Mouse (Mus musculus) forebrain, embryonic 16.5 days (tissue): ENCODE measurements around the gene Wdr62. TPM values are rescaled to one million over a fixed set of nuclear protein-coding genes. Genes with fewer than 3 reads are reported as not detected.
"Not testable (repeated sequence)": the region's sequence is repeated elsewhere in the genome, so short reads cannot be mapped to it uniquely, and the experiment has no call there.

Source experiments
- ATAC-seq: fragments of 200-750 bp; cut with Nextera tagmentation; 2 replicates; pipeline ENCODE4 v1.8.0; 2017; ENCODE audit warnings: mild to moderate bottlenecking, moderate library complexity
- H3K27ac ChIP-seq: fragments of 300-500 bp; sonication (generic); 2 replicates; pipeline ENCODE4 v1.5.1; 2014; ENCODE audit warnings: low read length, control low read depth
- H3K27me3 ChIP-seq: fragments of 300-500 bp; sonication (generic); replicated peaks from 2 replicates; pipeline ENCODE4 v1.6.1; 2014; ENCODE audit warnings: low read length; ENCODE audit not compliant: control insufficient read depth, insufficient read depth
- H3K36me3 ChIP-seq: fragments of 300-500 bp; sonication (generic); 2 replicates; pipeline ENCODE4 v1.6.1; 2014; ENCODE audit not compliant: control insufficient read depth, insufficient read depth
- H3K4me1 ChIP-seq: fragments of 300-500 bp; sonication (generic); replicated peaks from 2 replicates; pipeline ENCODE4 v1.6.1; 2014; ENCODE audit warnings: low read length; ENCODE audit not compliant: control insufficient read depth, insufficient read depth
- H3K4me2 ChIP-seq: fragments of 300-500 bp; sonication (generic); 2 replicates; pipeline ENCODE4 v1.6.1; 2014; ENCODE audit warnings: mild to moderate bottlenecking, low read length, control low read depth
- H3K4me3 ChIP-seq: fragments of 300-500 bp; sonication (generic); replicated peaks from 2 replicates; pipeline ENCODE4 v1.5.1; 2014; ENCODE audit warnings: mild to moderate bottlenecking, low read length, control low read depth
- H3K9ac ChIP-seq: fragments of 300-500 bp; sonication (generic); replicated peaks from 2 replicates; pipeline ENCODE4 v1.6.1; 2014; ENCODE audit warnings: low read depth, low read length, control low read depth
- H3K9me3 ChIP-seq: fragments of 300-500 bp; sonication (generic); 2 replicates; pipeline ENCODE4 v1.6.1; 2016; ENCODE audit warnings: low read length; ENCODE audit not compliant: control insufficient read depth
- WGBS: fragments of 180-500 bp; shearing (Covaris S2); extraction: QIAGEN DNeasy Blood & Tissue Kit; methylation state at CpG from one replicate; pipeline ENCODE4 v1.1.7; 2014; 5-methylcytosine and 5-hydroxymethylcytosine counted together
- polyA plus RNA-seq: library from polyadenylated mRNA; unstranded; fragments of >200 nt; fragmentation: Nextera tagmentation; extraction: Ambion mirVana; gene quantifications from 2 replicates; pipeline ENCODE4 v1.2.1, GENCODE M21; 2015

Gene Wdr62
- polyA plus RNA-seq, 1 experiment from 2014 or later: 8.2 TPM

DNA sequence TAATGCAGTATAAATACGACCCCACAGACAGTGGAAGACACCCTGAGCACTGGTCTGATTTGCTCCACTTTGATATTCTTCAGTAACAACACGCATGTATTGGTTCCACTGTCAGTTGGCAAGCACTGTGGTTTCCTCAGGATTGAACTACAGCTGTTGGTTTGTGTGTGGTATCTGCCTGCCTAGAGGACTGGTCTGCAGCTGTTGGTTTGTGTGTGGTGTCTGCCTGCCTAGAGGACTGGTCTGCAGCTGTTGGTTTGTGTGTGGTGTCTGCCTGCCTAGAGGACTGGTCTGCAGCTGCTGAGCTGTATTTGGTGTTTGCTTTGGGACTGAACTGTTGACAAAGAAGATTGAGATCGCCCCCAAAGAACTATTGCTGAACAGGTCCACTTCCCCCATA is 42.8 kb downstream of the Wdr62 start:
- not testable (repeated sequence) for H3K27me3 ChIP-seq, H3K9me3 ChIP-seq, H3K4me2 ChIP-seq, H3K36me3 ChIP-seq, H3K27ac ChIP-seq, ATAC-seq, H3K4me3 ChIP-seq, H3K9ac ChIP-seq
- H3K4me1 ChIP-seq: peaks cover 11% of the 10 kb centered on the region
- WGBS: 81% methylated on average over 3 of the region's 3 CpGs

DNA sequence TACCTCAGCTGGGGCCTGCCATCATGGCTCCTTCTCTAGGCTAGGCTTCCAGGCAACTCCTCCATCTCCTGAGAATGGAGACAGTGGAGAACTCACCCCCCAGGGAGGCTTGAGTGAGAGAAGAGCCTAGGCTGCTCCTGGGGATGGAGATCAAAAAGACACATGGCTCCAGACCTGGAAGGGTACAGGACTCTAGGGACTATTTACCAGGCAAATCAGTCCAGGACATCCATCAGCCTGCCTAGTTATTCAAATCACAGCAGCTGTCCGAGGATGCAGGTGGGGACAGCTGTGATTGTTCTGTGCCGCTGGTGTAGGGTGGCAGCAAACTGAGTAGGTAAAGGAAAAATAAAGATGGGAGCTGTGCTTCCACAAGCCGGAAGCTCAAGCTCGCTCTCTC is 44.6 kb downstream of the Wdr62 start, which contains the start of gene Ovol3:
Gene Ovol3 (minus strand): TSS at position 101 of the 400 bp plus-strand sequence.
- WGBS: 89% methylated on average over 4 of the region's 4 CpGs
- Histone ChIP-seq H3K9me3 (no peaks in the 10 kb centered on the region), H3K27me3 (no peaks in the 10 kb centered on the region), H3K4me3 (no peak within 1 kb of the TSS), H3K4me2 (no peak within 1 kb of the TSS), H3K9ac (no peak within 1 kb of the TSS), H3K4me1 (peaks cover 17% of the 10 kb centered on the region), H3K27ac (no peak within 1 kb of the TSS), H3K36me3 (no peaks in the 10 kb centered on the region)
- ATAC-seq: no peak

DNA sequence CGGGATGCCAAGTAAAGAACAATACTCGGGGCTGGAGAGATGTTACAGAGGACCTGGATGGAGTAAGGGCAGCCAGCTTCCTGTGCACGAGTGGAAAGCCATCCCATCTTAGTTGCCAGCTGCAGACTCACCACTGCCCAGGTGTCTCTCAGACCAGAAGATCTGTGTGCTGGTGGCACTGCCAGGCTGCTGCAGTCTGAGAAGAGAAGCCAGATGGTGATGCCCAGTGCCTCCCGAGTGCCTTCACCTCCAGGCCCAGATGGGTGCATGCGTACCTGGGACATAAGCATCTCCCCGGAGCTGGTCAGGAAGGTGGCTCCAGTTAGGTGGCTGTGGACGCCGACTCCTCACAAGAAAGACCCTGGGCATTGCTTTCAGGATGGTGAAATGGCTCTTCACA is 45.1 kb downstream of the Wdr62 start:
- H3K36me3 ChIP-seq: no peaks in the 10 kb centered on the region
- H3K4me3 ChIP-seq: no peak overlapping the region
- peaks cover 20% of the 10 kb centered on the region for H3K4me1 ChIP-seq
- H3K4me2 ChIP-seq: no peak overlapping the region
- H3K9me3 ChIP-seq: no peaks in the 10 kb centered on the region
- H3K27ac ChIP-seq: no peak overlapping the region
- 94% methylated on average over 8 of the region's 8 CpGs for WGBS
- no peaks in the 10 kb centered on the region for H3K27me3 ChIP-seq
- ATAC-seq: no peak
- H3K9ac ChIP-seq: no peak overlapping the region

DNA sequence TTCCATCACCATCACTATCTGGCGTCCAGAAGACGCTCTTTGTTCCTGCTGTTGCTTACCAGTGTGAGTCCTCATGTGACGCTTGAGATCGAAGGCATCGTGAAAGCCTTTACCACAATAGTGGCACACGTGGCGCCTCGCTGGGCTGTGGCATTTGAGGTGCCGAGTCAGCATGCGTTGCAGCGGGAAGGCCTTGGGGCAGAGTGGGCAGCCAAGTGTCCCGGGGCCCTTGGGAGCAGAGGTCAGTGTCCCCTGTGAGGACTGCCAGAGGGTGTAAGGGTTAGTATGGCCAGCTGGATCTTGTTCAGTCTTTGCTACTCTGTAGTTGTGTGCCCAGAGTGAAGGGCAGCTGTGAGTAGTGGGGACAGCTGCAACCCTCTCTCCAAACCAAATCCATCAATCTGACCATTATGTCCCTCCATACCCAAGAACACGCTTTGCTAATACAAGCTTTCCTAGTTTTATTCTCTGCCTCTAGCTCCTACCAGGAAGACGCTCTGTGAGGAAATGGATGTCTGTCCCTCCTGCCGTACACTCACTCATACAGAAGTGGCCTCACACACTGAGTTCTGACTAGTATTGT is 45.9 kb downstream of the Wdr62 start:
- WGBS: 93% methylated on average over 15 of the region's 15 CpGs
- no peak overlapping the region for H3K9ac ChIP-seq

DNA sequence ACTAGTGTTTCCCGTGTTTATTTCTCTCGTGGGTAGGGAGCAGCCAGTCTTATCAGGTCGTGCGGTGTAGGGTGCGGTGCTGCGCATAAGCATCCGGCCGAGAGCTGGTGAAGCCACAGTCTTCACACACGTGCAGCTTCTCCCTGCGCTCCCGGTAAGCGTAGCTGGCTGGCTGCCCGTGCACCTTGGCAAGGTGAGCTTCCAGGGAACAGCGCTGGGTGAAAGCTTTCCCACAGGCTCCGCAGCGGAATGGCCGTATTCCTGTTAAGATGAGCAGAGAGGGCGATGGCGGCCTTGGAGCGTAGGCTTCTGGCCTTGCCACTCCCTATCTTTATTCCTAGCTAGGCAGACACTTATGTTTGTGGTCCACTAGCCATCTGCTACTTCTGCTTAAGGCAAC is 46.8 kb downstream of the Wdr62 start:
- Histone ChIP-seq H3K4me2 (peak overlapping the region; percentile 60; the same call in 1 of the 2 replicates), H3K9ac (no peak overlapping the region), H3K4me1 (peaks cover 20% of the 10 kb centered on the region), H3K27ac (no peak overlapping the region), H3K36me3 (no peaks in the 10 kb centered on the region), H3K4me3 (no peak overlapping the region), H3K27me3 (no peaks in the 10 kb centered on the region), H3K9me3 (no peaks in the 10 kb centered on the region)
- WGBS: 91% methylated on average over 20 of the region's 20 CpGs
- ATAC-seq: no peak

More for the DNA sequence above, 45.9 kb downstream of the Wdr62 start:
- Histone ChIP-seq H3K4me3 (no peak overlapping the region), H3K27ac (no peak overlapping the region), H3K27me3 (no peaks in the 10 kb centered on the region), H3K4me1 (peaks cover 20% of the 10 kb centered on the region), H3K9me3 (no peaks in the 10 kb centered on the region), H3K36me3 (no peaks in the 10 kb centered on the region), H3K4me2 (no peak overlapping the region)
- ATAC-seq: no peak

DNA sequence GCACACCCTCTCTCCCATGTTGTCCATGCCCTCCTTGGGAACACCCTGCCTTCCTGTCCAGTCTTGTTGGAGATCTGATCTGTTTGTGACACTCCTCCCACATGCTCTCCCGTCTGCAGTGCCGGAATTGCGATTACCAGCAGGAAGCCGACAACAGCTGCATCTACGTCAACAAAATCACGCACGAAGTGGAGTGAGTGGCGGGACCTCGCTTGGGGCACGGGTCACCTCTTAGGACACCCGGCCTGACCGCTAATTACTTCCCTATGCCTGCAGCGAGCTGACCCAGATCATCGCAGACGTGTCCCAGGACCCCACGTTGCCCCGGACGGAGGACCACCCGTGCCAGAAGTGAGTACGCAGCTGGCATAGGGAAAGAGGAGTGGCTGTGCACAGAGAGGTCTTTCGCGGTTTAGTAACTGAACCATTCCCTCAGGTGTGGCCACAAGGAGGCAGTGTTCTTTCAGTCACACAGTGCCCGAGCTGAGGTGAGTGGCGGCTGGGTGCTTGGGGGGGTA is 47.5 kb downstream of the Wdr62 start:
- WGBS: 3% methylated on average over 24 of the region's 24 CpGs
- Histone ChIP-seq H3K9ac (peak overlapping the region; percentile 66), H3K27me3 (no peaks in the 10 kb centered on the region), H3K4me1 (peaks cover 20% of the 10 kb centered on the region), H3K4me2 (peak overlapping the region; percentile 60), H3K27ac (peak overlapping the region; percentile 97), H3K4me3 (peak overlapping the region; percentile 55), H3K36me3 (no peaks in the 10 kb centered on the region; the same call in 1 of the 2 replicates), H3K9me3 (no peaks in the 10 kb centered on the region)
- ATAC-seq: no peak

DNA sequence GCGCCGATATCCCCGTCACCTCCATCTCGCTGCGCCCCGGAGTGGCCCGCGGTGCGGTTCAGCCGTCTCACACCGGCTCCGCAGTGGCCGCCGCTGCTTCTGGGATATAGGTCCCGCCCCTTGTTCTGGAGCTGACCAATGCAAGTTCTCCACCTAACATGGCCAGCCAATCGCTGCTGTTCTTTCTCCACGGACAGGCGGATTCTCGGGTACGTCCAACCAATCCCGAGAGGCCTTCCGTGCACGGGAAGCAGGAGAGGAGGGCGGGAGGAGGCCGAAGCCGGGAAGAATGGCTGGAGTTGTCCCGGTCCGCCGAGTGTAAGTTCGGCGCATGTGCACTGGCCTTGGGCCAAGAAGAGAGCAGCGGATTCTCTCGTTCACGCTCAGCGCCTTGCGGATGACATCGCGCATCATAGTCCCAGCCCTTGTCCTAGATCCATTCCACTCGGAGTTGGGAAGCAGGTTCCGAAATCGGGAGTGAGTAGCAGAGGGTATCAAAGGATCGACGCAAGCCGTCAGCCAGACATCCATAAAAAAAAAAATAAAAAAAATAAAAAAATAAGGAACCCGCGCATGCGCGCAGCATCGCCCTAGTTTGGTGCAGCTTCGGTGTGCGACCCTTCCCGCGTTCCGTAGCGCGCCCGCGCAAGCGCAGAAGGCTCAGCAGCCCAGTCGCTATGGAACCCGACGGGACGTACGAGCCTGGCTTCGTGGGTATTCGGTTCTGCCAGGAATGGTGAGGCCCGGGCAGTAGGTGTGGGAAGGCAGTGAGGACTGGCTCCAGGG is 48.4 kb downstream of the Wdr62 start, which contains the start of the genes Polr2i and Tbcb:
Gene Polr2i (plus strand): TSS at position 280 of the 786 bp plus-strand sequence.
Gene Tbcb (minus strand): TSS at position 604 of the 786 bp plus-strand sequence.
- no peaks in the 10 kb centered on the region for H3K9me3 ChIP-seq
- peak; percentile 96 for ATAC-seq
- H3K9ac ChIP-seq: peak within 1 kb of the TSS; percentile 66
- WGBS: under 1% methylated on average over 67 of the region's 67 CpGs
- no peaks in the 10 kb centered on the region for H3K27me3 ChIP-seq
- H3K36me3 ChIP-seq: peaks cover 2% of the 10 kb centered on the region; the same call in 1 of the 2 replicates
- H3K4me3 ChIP-seq: peak within 1 kb of the TSS; percentile 55
- peaks cover 20% of the 10 kb centered on the region for H3K4me1 ChIP-seq
- H3K27ac ChIP-seq: peak within 1 kb of the TSS; percentile 97
- peak within 1 kb of the TSS; percentile 79 for H3K4me2 ChIP-seq

DNA sequence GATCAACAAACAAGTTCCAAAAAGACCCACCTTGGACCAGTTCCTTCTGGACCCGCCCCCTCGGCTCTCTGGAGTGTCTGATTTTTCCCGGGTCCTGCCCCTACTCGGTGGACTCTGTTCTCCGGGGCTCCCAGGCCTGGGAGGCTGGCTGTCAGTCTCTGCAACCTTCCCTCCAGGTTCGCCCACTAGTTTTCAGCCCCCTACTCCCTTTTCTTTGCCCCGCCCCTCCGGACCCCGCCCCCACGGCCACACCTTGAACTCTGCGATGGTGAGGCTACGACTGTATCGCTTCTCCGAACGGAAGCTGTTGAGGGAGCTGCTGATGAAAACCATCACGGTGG is 48.9 kb downstream of the Wdr62 start:
- H3K4me3 ChIP-seq: peak overlapping the region; percentile 55
- ATAC-seq: no peak; the same call in 1 of the 2 replicates
- 1% methylated on average over 16 of the region's 16 CpGs for WGBS
- H3K4me1 ChIP-seq: peaks cover 20% of the 10 kb centered on the region
- no peaks in the 10 kb centered on the region for H3K27me3 ChIP-seq
- peak overlapping the region; percentile 97 for H3K27ac ChIP-seq
- no peaks in the 10 kb centered on the region for H3K9me3 ChIP-seq
- peaks cover 7% of the 10 kb centered on the region; the same call in 1 of the 2 replicates for H3K36me3 ChIP-seq
- peak overlapping the region; percentile 79 for H3K4me2 ChIP-seq
- peak overlapping the region; percentile 59 for H3K9ac ChIP-seq

DNA sequence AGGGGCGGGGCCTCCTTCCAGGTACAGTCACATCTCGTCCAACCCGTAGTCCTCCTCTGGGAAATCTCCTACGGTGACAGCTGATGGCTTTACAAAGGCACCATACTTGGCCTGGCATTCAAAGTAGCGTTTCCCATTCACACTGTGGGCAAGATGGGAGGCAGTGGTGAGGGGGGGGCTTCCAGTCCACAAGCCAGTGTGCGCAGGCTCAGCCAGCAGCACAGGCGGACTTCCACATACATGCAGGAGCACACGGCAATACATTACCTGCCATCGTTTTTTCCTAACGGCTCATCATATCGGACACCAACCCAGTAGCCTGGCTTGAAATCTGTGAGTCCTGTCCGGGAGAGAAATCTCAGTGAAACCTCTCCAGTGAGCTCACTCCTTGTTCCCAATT is 56.0 kb downstream of the Wdr62 start:
- no peak overlapping the region for H3K27ac ChIP-seq
- ATAC-seq: no peak
- H3K36me3 ChIP-seq: peaks cover 24% of the 10 kb centered on the region
- 89% methylated on average over 12 of the region's 12 CpGs for WGBS
- no peaks in the 10 kb centered on the region for H3K27me3 ChIP-seq
- peaks cover 5% of the 10 kb centered on the region for H3K4me1 ChIP-seq
- no peak overlapping the region for H3K9ac ChIP-seq
- no peak overlapping the region for H3K4me2 ChIP-seq
- H3K4me3 ChIP-seq: no peak overlapping the region
- no peaks in the 10 kb centered on the region; the same call in 1 of the 2 replicates for H3K9me3 ChIP-seq
